Mouse (Mus musculus): ENCODE data around the gene Osmr.

DNA sequence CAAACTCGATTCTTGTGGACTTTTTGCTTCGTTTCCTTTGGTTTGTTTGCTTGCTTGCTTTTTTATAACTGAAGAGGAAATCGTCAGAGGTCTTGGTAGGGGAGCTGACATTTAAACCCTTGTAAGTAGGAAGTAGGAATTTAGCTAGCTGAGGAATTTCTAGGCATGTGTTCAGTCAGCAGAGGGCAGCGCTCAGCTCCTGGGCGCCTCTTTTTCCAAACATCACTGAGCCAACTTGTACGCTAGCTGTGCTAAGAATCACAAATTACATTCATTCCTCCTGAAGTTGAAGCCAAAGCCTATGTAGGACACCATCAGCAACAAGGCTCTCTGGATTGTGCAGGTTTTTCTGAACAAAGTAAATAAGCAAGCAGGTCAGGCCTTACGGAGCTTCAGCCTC, 7.4 kb upstream of the Osmr start:
- no peak for TF ChIP-seq CTCF (IDR thresholded peaks at IDR 0.05; ENCODE audit: low read depth, low read length)
- no peak for TF ChIP-seq POLR2A (IDR thresholded peaks at IDR 0.05; ENCODE audit: borderline replicate concordance, low read depth, low read length)

All from bone marrow macrophage, adult 2 months (primary cell).